Mouse (Mus musculus) large intestine, adult 2 months (tissue): ENCODE measurements at regions not wholly inside any gene's neighbourhood (a gene's known extent, or its start where the extent isn't known, plus 50 kb on each side); places are given as distances from the start of the nearest gene placed in this dataset.

Experiments
- DNase-seq: peaks from one replicate; pipeline ENCODE4 v3.0.0-alpha.2; 2012; ENCODE audit warnings: low read depth, low spot score
- WGBS: fragments of 180-500 bp; shearing (Covaris S2); methylation state at CpG from one replicate; pipeline ENCODE4 v1.1.7; 2018; 5-methylcytosine and 5-hydroxymethylcytosine counted together

GRCm38 (mm10) chr1:45723369-45723768 lies 71.6 kb upstream of the Wdr75 start:
- DNase-seq: no peak
- WGBS: 79% methylated on average over 2 of the region's 2 CpGs

DNA sequence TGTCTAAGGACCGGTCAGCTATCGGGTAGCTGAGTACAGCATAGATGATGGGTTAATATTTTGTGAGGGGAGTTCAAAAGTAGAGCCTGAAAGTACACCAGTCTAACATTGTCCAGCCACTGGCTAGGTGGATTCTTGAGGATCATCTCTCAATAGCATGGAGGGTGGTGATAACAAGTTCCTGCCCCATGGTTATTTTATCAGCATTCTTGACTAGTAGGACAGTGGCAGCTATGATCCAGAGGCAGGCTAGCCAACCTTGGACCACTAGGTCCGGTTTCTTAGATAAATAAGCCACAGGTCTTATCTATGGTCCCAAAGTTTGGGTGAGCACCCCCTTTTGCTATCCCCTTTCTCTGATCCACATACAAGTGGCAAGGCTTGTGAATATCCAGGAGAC lies 62.0 kb upstream of the Wdr75 start:
- DNase-seq: no peak
- WGBS: 92% methylated on average over 3 of the region's 3 CpGs

DNA sequence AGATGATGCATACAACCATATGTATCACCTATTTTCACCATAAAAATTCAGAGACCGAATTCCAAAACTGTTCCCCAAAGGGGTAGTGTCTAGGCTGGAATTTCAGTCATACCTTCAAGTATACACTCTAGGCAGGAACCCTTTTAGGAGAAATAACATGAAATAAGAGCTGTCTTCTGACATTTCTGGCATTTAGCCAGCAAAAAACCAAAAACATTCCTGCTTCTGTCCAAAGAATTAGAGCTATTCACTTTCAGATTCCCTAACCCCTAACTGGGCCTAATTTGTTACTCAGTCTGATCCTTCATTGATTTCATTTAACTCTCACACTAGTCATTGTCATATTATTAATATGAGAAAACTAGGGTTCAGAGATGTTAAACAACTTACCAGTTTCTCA lies 49.8 kb upstream of the Wdr75 start:
- no peak for DNase-seq
- WGBS: 85% methylated on average over 1 of the region's 1 CpGs
